Mouse (Mus musculus): ENCODE results near the gene Uxs1.
A peak's percentile ranks its signal among the peaks of the same experiment; 100 is the strongest.

The Uxs1 gene

DNA sequence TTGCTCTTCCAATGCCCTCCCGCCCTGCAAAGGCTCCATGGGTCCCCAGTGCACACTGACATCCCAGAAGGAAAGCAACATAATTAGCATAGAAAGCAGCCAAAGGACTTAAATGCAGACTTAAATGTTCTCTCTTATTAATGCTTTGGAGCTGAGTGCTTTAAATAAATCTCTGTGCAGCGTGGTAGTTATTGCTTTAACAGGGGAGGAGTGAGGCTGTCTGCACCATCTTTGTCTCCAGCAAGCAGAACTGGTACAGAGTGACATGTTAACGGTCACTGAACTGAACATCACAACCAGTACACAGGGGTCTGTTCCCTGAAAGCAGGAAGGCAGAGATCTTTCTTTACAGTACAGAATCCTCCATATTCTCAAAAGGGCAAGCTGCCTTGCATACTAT is 29.6 kb downstream of the Uxs1 start:
- no peak for DNase-seq (ENCODE audit: low spot score)

DNA sequence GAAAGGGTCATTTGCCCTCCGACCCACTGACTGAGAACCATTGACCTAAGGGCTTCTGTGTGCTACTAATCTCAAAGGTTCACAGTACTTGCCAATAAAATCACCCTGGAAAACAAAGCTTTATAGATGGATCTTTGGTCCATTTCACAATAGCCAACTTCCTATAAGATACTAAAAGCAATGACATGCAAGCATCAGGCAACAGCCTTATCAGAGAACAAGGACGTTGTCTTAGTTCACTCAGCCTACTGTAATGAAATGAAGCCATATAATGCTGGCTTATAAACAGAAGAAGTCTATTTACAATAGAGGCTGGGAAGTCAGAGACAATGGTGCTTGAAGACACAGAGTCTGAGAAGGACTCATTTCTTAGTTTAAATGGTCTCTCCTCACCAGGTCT is 37.8 kb downstream of the Uxs1 start:
- no peak for DNase-seq (ENCODE audit: low spot score)

DNA sequence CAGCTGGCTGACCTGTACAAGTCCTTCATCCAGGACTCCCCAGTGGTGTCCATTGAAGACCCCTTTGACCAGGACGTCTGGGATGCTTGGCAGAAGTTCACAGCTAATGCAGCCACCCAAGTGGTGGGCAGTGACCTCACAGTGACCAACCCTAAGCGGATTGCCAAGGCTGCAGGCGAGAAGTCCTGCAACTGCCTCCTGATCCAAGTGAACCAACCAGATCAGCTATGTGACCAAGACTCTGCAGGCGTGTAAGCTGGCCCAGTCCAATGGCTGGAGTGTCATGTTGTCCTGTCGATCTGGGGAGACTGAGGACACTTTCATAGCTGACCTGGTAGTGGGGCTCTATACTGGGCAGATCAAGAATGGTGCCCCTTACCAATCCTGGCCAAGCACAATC is 40.9 kb downstream of the Uxs1 start:
- no peak for DNase-seq (ENCODE audit: low spot score)

DNA sequence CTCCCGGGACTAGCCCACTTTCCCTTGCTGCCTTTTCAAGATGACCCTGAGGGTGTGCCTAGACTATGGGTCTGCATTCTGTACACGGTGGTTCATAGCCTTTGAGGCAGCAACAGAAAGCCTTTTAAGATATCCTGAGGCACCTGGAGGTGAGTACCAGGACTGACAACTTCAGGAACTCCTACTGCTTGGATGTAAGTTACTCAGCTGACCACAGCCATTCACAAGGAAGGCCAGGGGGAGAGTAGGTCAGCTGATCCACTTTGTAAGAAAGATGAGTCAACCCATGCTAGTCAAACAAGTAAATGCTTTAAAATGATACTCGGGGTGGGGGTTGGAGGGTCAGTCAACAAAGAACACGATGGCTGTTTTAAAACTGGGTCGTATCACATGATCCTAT is 42.3 kb downstream of the Uxs1 start:
- no peak for DNase-seq (ENCODE audit: low spot score)

DNA sequence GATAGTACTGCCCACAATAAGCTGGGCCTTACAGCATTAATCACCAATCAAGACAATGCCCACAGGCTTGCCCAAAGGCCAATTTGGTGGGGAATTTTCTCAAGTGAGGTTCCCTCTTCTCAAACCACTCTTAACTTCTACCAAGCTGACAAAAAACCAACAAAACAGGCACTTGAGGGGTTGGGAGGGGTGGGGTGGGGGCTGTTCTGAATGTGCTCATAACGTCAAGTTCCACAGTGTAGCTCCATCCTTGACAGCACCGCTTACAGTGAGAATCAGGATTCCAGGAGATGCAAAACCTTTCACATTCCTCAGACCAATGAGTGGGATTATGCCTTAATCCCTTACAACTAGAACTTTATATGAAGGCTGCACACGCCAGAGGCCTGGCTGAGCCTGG is 44.4 kb downstream of the Uxs1 start:
- DNase-seq (ENCODE audit: low spot score) = no peak

DNA sequence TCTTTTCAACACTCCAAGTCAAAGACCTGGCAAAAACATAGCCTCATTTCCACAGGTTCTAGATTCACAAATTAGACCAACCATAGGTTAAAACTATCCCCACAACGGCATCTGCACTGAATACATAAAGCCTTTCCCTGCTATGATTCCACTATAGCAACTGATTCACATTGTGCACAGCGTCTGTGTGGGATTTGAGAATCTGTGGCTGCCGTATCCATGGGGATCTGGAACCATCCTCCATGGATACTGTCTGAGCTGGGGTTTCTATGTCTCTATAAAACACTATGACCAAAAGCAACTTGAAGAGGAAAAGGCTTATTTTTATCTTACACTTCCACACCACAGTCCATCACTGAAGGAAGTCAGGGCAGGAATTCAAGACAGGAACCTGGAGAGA is 44.9 kb downstream of the Uxs1 start:
- peak; percentile 33 for DNase-seq (ENCODE audit: low spot score)

DNA sequence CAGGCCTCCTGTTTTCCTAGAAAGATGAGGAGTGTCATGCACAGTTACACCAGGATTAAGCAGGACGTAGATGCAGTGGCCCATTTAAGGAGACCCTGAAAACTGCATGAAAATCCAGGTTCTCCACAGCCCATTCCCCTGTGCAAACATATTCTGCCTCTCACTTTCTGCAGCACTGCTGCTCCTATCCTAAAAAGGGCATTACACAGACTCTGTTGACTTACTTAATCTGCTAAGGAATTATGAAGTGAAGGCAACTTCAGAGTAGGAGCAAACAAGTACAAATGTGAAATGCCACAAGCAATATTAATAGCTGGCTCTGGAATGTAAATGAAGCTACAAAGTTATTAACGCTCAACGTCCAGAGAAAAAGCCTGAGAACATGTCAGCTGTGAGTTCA is 45.9 kb downstream of the Uxs1 start:
- no peak for DNase-seq (ENCODE audit: low spot score)

DNA sequence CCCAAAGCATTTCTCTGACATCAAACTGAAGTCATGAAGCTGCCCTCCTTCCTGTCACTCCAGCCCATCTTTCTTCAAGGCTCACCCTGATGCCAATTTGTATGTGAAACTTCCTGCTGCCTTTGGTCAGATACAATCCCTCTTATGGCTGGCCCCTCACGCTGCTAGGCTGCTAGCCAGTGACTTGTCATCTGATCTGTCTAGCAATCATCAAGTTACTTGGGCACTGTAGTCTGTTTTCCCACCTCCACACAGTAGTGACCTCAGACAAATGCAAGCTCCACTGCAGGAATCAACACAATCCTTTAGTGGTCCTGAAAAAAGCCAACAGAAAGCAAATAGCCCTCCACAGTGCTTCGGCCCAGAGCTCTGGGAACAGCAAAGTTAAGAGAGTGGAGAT is 46.4 kb downstream of the Uxs1 start:
- DNase-seq (ENCODE audit: low spot score) = no peak

DNA sequence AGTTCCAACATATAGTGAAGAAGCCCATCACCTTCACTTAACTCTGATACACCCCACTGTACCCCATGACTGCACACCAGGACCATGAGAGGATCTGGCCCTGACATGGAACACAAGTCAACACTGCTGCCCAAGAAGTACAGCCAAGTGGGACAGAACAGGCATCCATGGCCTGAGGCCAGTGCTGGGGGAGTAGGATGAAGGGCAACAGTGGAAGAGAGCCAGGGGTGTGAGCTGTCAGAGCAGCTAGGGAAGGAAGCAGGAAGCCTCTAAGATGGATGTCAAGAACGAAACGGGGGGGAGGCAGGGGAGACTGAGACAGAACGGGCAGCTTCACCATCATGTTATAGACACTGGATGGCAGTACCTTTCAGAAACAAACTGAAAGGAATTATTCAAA is 51.5 kb downstream of the Uxs1 start:
- no peak for DNase-seq (ENCODE audit: low spot score)

DNA sequence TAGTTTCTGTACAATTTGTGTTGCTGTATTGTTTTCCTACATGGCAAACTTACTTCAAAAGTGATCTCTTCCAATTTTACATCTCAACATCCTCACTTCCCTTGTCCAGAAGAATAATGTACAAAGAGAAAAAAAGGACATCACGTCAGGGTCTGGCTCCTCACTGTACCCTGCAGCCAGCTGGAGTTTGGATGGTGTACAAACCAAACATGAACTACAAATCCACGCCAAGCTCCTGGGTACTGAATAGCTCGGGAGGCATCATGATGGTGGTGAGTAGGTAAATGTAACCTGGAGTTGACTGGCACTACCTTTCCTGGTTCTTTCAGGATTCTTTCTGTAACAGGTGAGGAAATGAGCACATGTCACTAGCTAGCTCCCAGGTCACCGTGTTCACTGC is 53.5 kb downstream of the Uxs1 start:
- no peak for DNase-seq (ENCODE audit: low spot score)

DNA sequence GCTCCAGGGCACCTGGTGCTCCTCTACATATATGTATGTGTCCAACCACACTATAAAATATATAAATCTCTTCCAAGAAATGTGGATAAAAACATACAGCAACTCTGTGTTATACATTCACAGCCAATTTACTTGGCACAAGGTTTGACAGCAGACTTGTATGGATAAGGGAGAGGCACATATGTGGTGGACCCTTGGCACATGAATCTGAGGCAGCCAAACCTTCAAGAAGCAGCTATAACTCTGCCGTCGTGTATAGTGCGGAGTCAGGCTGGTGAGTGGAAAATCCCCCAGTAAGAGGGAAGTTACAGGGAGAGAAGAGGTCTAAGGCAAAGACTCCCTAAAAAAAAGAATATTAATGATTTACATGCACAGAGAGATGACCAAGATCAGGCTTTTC is 54.9 kb downstream of the Uxs1 start:
- DNase-seq (ENCODE audit: low spot score) = no peak

DNA sequence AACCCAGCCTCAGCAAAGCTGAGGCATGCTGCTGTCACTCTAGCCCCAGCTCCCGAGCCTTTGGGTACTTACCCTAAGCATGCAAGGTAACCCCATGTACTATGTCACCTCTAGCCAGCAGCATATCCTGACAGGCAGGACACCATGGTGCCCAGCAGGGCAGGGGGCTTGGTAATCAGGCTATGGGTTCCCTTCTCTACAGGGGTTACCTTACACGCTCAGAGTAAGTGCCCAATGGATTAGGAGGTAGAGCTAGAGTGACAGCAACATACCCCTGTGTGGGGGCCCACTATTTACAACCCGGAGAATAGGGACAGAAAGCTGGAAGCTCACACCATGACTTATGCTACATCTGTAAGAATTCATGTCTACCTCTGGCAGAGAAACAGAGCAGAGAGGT is 57.6 kb downstream of the Uxs1 start:
- DNase-seq (ENCODE audit: low spot score) = no peak

DNA sequence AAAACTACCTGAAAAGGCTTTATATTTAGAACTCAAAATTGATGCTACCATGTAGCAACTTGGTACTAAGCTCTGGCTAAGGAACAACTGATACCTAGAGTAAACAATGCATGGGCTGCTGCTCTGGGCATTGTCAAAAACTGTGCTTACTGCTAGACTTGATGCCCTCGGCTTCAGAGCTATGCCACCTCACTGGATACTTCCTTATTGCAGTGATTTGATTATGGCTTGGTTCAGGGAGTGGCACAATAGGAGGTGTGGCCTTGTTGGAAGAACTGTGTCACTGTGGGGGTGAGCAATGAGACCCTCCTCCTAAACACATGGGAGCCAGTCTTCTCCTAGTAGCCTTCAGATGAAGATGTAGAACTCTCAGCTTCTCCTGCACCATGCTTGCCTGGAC is 58.3 kb downstream of the Uxs1 start:
- DNase-seq (ENCODE audit: low spot score) = no peak

DNA sequence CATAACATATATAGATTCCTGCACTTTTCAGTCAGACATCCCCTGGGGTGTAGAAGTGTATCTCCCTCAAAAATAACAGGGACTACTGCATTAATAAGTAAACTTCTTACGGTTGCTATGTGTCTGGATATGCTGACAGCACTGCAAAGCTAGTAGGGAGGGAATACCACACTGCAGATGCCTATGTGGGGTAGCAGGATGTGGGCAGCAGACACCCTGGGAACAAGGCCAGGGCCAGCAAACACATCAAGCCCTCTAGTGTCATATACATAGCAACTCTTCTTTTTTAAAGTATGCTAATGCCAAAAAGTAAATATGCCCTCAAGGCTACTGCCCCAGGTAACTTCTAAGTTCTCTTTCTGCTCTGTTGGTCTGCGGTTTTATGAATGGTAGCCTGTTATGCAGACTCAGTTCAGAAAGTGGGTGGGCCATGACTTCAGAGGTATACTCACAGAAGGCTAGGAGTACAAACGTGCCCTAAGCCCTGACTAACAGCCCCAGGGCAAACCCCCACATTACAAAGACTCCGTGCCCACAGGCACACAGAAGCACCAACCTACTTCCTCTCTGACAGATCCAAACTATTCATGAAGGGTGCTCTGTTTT is 59.1 kb downstream of the Uxs1 start:
- DNase-seq (ENCODE audit: low spot score) = no peak

DNA sequence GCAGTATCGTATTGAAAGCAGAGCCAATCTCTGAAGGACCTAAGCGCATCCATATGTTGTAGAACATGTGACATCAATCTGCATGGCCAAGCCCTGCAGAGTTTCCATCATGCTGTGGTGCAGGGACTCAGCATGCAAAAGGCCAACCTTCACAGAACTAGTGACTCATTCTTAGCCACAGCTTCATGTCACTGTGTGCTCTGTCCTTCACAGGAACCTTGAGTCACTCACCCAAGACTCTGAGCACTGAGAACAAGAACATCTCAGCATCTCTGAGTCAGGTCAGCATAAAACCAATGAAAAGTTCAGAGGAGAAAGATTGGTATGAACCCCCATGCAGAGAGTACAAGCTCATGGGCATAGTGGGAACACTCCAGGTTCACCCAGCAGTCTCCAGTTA is 61.3 kb downstream of the Uxs1 start:
- DNase-seq (ENCODE audit: low spot score) = no peak

DNA sequence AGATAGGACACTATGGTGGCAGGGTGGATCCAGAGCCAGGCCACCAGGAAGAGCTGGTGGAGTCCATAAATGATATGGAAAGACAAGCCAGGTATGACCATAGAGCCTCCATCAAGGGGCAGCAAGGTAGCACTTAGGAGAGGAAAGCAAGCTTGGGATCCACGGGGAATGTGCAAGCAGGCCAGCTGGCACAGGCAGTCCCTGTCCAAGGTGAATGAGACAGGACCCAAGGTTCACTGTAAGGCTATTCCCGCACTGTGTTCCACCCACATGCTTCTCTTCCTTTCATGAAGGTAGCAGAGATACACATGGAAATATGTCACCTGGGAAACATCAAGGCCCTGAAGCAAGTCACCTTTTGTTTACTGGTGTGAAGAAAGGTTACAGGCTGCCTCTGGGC is 63.1 kb downstream of the Uxs1 start:
- no peak for DNase-seq (ENCODE audit: low spot score)

DNA sequence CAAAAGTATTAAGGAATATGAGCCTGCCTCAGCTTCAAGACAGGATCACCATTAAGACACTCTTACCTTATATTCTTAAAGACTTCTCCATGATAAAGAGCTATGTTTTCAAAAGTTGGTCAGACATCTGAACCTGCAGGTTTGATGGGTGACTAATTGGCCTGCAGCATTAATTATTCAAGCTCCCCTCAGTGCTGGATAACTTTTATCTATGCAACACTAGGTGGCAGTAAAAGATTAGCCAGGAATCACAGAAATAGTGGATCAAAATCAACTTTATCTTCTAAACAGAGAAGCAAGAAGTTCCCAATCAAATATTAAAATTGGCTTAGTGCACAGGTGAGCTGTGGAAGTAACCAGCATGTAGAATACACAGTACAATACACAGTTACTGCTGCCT is 67.5 kb downstream of the Uxs1 start:
- DNase-seq (ENCODE audit: low spot score) = no peak

DNA sequence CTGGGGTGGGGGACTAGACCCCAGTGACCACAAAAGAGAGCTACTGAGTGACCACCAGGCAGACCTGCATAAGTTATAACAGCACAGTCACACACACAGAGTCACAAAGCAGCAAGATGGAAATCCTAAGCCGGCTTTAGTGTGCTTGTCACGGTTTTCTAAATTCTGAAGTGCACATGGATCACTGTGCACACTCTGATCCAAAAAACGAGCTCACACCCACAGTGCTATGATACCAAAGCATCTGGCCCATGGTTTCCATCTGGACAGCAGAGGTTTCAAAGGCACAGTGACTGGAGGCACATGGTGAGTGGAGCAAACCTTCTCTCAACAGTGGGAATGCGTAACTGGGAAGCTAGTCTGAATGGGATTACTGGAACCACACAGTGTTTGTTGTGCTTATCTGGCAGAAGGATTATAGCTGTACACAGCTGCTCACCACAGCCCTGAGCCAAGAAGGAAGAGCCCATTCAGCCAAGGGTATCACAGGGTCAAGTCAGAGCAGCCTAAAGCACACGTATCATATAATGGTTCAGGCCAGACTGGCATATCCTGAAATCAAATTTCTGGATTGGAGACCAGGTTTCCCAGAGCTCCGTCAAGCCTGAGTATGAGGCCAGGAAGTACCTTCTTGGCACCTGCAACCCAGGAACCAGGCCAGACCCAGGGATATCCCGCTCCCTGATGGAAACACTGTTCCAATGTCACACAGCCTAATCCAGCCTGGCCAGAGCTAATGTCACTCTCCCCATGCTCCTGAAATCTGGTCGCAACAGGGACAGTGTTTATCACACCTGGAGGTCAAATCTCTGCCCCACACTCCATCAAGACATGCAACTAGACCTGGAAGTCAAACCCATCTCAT is 72.9 kb downstream of the Uxs1 start:
- peak; percentile 49 for DNase-seq (ENCODE audit: low spot score)

DNA sequence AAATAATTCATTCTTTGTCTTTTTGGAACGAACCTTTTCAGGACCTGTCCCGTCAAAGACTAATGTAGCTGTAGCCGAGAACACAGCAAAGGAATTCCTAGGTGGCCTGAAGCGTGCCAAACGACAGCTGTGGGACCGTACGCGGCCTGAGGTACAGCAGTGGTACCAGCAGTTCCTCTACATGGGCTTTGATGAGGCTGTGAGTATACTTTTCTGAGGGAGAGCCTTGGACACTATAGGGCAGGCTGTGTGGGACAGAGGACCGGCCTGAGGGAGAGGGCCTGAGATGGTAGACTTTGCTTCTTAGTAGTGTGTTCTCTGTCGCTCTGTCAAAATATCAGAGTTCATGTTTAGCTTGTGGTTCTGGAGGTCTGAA is 89.1 kb downstream of the Uxs1 start:
- DNase-seq (ENCODE audit: low spot score) = no peak

DNA sequence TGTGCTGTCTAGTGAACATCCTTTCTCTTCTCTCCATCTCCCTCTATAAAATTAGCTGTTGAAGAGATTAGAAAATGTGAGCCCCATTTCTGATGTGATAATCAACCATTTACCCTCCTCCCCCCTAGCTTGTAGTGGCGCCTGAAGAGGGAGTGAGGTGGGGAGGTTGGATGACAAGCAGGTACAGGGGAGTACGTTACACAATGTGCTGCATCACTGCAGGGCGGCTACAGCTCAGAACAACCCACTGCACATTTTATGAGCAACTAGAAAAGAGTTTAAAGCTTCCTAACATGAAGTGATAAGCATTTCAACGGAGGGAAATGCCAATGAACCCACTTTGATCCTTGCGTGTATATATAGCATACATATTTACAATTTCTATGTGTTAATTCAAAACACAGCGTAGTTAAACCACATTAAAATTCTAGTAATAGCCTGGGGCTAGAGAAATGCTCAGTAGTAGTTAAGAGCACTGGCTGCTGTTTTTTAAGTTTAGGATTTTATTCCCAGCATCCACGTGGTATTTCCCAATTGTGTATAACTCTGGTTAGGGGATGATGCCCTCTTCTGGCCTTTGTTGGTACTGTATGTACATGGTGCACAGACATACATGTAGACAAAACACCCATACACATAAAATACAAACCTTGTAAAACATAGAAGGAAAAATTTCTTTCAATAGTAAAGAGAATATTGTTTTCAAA is 89.6 kb downstream of the Uxs1 start:
- peak; percentile 60 for DNase-seq (ENCODE audit: low spot score)

DNA sequence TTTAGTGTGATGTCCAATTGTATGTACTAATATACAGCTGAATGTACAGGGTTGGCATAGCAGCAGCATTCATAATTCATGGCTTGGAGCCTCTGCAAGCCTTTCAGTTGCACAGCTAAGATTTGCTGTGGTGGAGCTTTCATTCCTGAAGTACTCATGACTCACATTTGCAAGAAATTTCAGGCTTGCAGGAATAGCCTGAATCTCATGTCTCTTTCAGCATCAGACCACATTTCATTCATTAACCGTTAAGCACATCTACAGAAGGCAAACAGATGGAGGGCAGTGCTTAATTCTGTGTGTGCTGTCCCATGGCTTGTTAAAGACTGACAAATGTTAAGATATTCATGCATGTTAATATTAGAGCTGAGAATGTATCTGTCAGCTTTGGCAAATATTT is 94.9 kb downstream of the Uxs1 start:
- no peak for DNase-seq (ENCODE audit: low spot score)

DNA sequence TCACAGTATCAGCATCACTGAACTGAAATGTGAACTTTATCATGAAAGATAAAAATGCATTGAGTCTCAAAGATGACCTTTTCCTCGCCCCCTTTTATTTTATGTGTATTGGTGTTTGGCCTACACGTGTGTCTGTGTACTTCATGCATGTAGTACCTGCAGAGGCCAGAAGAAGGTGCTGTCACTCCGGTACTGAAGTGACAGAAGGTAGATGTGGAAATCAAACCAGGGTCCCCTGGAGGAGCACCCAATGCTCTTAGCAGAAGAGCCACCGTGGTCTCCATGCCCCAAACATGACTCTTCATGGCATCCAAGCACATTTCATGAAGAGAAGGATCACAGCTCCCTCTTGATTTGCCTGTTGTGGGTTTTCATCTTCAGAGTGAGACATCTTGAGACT is 95.5 kb downstream of the Uxs1 start:
- no peak for DNase-seq (ENCODE audit: low spot score)

DNA sequence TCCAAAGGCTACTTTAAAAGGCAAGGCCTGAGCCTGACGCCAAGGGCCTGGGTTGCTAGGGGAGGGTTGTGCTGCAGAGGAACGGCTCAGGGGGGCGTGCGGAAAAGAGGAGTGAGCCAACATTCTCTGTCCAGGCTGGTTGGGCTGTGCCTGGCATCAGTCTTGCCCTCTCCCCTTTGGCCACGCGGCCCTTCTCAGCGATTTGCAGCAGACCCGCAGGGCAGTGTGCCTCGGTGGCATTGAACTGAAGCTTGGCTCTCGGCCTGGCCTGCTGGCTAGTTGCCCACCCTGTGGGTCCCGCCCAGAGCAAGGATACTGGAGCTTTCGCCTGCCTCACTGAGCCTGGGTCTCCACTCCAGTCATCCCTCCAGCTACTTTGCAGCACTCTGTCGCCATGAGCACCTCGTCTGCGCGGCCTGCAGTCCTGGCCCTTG is 97.1 kb downstream of the Uxs1 start, which contains the start of gene 1500015O10Rik:
Gene 1500015O10Rik, plus strand, starts transcription at position 112 of the 434 bp plus-strand sequence.
- DNase-seq (ENCODE audit: low spot score) = peak; percentile 61
